Mouse (Mus musculus) midbrain, postnatal 0 days (tissue): ENCODE results near the gene Irgm1. TPM values are rescaled to one million over a fixed set of nuclear protein-coding genes. Genes with fewer than 3 reads are reported as not detected.
A peak's percentile ranks its signal among the peaks of the same experiment; 100 is the strongest.
"Not testable (repeated sequence)": the region's sequence is repeated elsewhere in the genome, so short reads cannot be mapped to it uniquely, and the experiment has no call there.

ENCODE experiments used
- ATAC-seq: fragments of 200-750 bp; cut with Nextera tagmentation; 2 replicates; pipeline ENCODE4 v1.8.0; 2017; ENCODE audit warnings: moderate number of reproducible peaks, mild to moderate bottlenecking, moderate TSS enrichment, moderate library complexity; ENCODE audit not compliant: low FRiP score
- DNase-seq: peaks from one replicate; pipeline ENCODE4 v3.0.0-alpha.2; 2015; ENCODE audit warnings: low spot score
- H3K27ac ChIP-seq: fragments of 300-500 bp; sonication (generic); 2 replicates; pipeline ENCODE4 v1.5.1; 2014; ENCODE audit warnings: low read depth, mild to moderate bottlenecking, low read length, mixed read lengths
- H3K27me3 ChIP-seq: fragments of 300-500 bp; sonication (generic); 2 replicates; pipeline ENCODE4 v1.6.1; 2014; ENCODE audit warnings: low read length, control low read depth, mixed read lengths; ENCODE audit not compliant: insufficient read depth
- H3K36me3 ChIP-seq: fragments of 300-500 bp; sonication (generic); 2 replicates; pipeline ENCODE4 v1.6.1; 2014; ENCODE audit warnings: low read length, control low read depth, mixed read lengths; ENCODE audit not compliant: insufficient read depth
- H3K4me1 ChIP-seq: fragments of 300-500 bp; sonication (generic); 2 replicates; pipeline ENCODE4 v1.6.1; 2014; ENCODE audit warnings: mild to moderate bottlenecking, control low read depth, antibody characterized with exemption, low read length, mixed read lengths; ENCODE audit not compliant: insufficient read depth
- H3K4me2 ChIP-seq: fragments of 300-500 bp; sonication (generic); 2 replicates; pipeline ENCODE4 v1.6.1; 2014; ENCODE audit warnings: low read depth, mild to moderate bottlenecking, low read length, mixed read lengths; ENCODE audit not compliant: poor library complexity, severe bottlenecking
- H3K4me3 ChIP-seq: fragments of 300-500 bp; sonication (generic); 2 replicates; pipeline ENCODE4 v1.5.1; 2014; ENCODE audit warnings: low read depth, mild to moderate bottlenecking, low read length, moderate library complexity
- H3K9ac ChIP-seq: fragments of 300-500 bp; sonication (generic); replicated peaks from 2 replicates; pipeline ENCODE4 v1.6.1; 2014; ENCODE audit warnings: mild to moderate bottlenecking, low read length, moderate library complexity, mixed read lengths; ENCODE audit not compliant: poor library complexity, severe bottlenecking
- H3K9me3 ChIP-seq: fragments of 300-500 bp; sonication (generic); 2 replicates; pipeline ENCODE4 v1.6.1; 2016; ENCODE audit warnings: low read length, control low read depth
- CTCF ChIP-seq: IDR thresholded peaks from 2 replicates; pipeline ENCODE4 v1.5.1; 2016; ENCODE audit warnings: antibody characterized with exemption, mild to moderate bottlenecking
- WGBS: fragments of 180-500 bp; shearing (Covaris S2); extraction: QIAGEN DNeasy Blood & Tissue Kit; methylation state at CpG from one replicate; pipeline ENCODE4 v1.1.7; 2014; 5-methylcytosine and 5-hydroxymethylcytosine counted together
- polyA plus RNA-seq: library from polyadenylated mRNA; unstranded; fragments of >200 nt; fragmentation: Nextera tagmentation; extraction: Ambion mirVana; gene quantifications from 2 replicates; pipeline ENCODE4 v1.2.1, GENCODE M21; 2015
- total RNA-seq: library from RNA; depleted of rRNA; stranded (reverse); fragments of >200 nt; gene quantifications from 2 replicates; pipeline ENCODE4 v1.2.3, GENCODE M21; 2014; rRNA removed

Irgm1 gene
- total RNA-seq (6.2 and 7.6 TPM in 2 replicates), polyA plus RNA-seq (4.9 and 5.8 TPM in 2 replicates)

DNA sequence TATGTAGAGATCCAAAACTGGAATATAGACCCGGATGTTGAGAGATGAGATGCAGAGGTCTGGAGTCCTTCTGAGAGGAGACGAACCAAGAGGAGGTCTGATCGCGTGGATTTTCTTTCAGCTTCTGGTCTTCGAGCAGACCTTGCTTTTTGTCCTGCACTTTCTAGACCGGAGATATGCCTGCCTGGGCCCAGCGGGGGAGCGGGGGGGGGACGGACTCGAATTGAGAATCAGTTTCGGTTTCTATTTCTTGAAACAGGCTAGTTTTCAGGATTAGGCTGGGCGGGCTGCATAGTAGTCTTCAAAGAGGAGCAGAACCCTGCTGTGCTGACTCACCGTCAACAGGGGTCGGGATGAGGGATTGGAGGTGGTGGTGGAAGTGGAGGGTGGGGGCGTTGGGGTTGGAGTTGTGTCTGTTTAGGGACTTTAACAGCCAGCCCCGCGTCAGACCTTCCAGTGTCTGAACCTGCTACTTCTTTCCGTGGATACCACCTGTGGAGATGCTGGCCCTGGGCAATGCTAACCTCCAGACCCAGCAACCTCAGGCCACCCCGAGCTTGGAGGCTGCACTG, at the start of gene Irgm1:
TSS of gene Irgm1 (minus strand) at position 483 of the 572 bp plus-strand sequence.
- peaks cover 6% of the 10 kb centered on the region; the same call in 1 of the 2 replicates for H3K27me3 ChIP-seq
- peak; percentile 35 for TF ChIP-seq CTCF

DNA sequence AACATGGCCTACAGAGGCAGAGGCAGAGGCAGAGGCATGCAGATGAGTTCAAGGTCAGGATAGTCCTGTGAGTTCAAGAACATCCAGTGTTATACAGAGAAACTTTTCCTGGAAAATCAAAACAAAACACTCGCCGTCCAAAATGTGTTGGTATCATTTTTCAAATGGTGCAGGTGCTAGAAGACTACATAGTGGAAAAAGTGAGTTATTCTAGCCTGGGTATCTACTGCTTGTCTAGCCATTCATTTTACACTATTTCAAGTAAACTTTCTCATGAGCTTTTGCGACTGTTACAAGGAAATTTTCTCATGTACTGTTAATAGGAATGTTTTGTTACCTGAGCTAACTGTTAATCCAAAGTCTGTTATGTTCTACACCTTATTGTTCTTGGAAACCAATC, 46.9 kb upstream of the Irgm1 start:
- no peaks in the 10 kb centered on the region for H3K4me1 ChIP-seq
- no peak overlapping the region for H3K9ac ChIP-seq
- no peak overlapping the region for H3K27ac ChIP-seq
- 88% methylated on average over 3 of the region's 3 CpGs for WGBS
- H3K27me3 ChIP-seq, result no peaks in the 10 kb centered on the region
- no peak overlapping the region for H3K4me3 ChIP-seq
- no peak for DNase-seq
- no peaks in the 10 kb centered on the region for H3K36me3 ChIP-seq
- H3K4me2 ChIP-seq, result no peak overlapping the region
- no peaks in the 10 kb centered on the region for H3K9me3 ChIP-seq
- ATAC-seq, result no peak
- TF ChIP-seq CTCF, result no peak

More for the DNA sequence above, at the start of gene Irgm1:
- ATAC-seq (peak; percentile 54), DNase-seq (peak; percentile 51)
- H3K27ac ChIP-seq, result no peak within 1 kb of the TSS; the same call in 1 of the 2 replicates
- no peaks in the 10 kb centered on the region for H3K36me3 ChIP-seq
- WGBS, result 2% methylated on average over 19 of the region's 19 CpGs
- H3K4me2 ChIP-seq, result peak within 1 kb of the TSS; percentile 71
- H3K4me1 ChIP-seq, result no peaks in the 10 kb centered on the region
- H3K9me3 ChIP-seq, result no peaks in the 10 kb centered on the region
- peak within 1 kb of the TSS; percentile 42 for H3K4me3 ChIP-seq
- peak within 1 kb of the TSS; percentile 39 for H3K9ac ChIP-seq

DNA sequence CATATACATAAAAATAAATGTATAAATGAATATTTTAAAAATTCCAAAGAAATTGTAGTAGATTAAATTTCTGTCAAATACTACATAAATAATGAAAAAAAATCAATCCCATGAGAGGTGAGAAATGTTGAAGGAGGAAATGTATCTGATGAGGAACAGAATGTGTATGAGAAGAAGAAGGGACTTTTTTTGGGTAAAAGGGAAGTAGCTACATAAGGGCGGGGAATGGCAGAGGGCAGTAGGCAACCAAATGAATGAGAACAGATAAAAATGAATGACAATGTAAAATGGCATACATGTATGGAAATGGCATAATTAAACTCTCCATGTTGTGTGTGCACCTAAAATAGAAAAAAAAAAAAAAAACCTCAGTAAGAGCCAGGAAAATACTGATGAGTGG, 42.1 kb upstream of the Irgm1 start:
- Histone ChIP-seq H3K4me1 (no peaks in the 10 kb centered on the region), H3K27ac (no peak overlapping the region), H3K9me3 (no peaks in the 10 kb centered on the region), H3K36me3 (no peaks in the 10 kb centered on the region), H3K4me2 (no peak overlapping the region), H3K4me3 (no peak overlapping the region), H3K9ac (no peak overlapping the region), H3K27me3 (no peaks in the 10 kb centered on the region)
- ATAC-seq (no peak), DNase-seq (no peak)
- WGBS, result 96% methylated on average over 1 of the region's 1 CpGs
- no peak for TF ChIP-seq CTCF

DNA sequence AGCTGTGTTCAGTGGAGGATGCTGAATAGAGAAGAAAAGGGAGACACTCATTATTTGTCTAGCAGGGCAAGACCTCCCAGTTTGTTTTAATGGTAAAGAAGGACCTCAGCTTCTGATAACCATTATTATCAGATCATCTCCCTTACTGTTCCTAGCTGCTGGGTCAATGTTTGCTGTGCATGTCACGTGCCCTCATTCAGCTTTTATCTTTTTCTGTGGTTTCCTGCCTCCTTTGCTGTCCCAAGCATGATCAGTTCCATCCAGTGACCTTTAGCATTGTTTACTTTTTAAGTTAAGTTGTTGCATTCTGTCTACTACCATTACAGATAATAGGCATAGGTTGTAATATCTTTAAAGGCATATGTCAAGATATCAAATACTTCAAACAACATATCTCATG, 37.0 kb upstream of the Irgm1 start:
- no peak for TF ChIP-seq CTCF
- Histone ChIP-seq H3K4me3 (no peak overlapping the region), H3K36me3 (no peaks in the 10 kb centered on the region), H3K27ac (no peak overlapping the region), H3K4me1 (no peaks in the 10 kb centered on the region), H3K9me3 (no peaks in the 10 kb centered on the region), H3K9ac (no peak overlapping the region), H3K4me2 (no peak overlapping the region), H3K27me3 (no peaks in the 10 kb centered on the region)
- ATAC-seq (no peak), DNase-seq (no peak)
- 48% methylated on average over 1 of the region's 1 CpGs for WGBS

DNA sequence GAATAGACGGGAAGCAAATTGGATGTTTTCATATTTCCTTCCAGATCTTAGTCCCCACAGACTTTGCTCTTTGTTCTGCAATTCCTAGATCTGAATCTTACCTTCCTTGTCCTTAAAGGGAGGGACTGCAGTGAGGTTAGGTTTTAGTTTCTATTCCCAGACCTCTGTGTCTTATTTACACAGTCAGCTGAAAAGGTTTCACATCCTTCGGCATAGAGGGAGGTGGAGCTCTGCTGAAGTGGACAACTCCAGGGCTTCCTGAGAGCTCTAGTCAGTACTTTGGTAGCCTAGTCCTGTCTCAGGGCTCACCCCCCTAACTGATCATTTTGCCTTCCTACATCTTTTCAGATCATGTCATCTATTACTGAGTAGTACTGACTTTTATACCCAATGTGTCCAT, 30.5 kb upstream of the Irgm1 start, which contains the start of gene Gm5431:
TSS of gene Gm5431 (minus strand) at position 194 of the 400 bp plus-strand sequence.
- no peak for TF ChIP-seq CTCF
- Histone ChIP-seq H3K27me3 (no peaks in the 10 kb centered on the region), H3K9ac (no peak within 1 kb of the TSS), H3K4me1 (no peaks in the 10 kb centered on the region), H3K4me2 (no peak within 1 kb of the TSS), H3K4me3 (no peak within 1 kb of the TSS), H3K9me3 (no peaks in the 10 kb centered on the region), H3K36me3 (no peaks in the 10 kb centered on the region), H3K27ac (no peak within 1 kb of the TSS)
- ATAC-seq (no peak), DNase-seq (no peak)
- WGBS, result 71% methylated on average over 2 of the region's 2 CpGs

DNA sequence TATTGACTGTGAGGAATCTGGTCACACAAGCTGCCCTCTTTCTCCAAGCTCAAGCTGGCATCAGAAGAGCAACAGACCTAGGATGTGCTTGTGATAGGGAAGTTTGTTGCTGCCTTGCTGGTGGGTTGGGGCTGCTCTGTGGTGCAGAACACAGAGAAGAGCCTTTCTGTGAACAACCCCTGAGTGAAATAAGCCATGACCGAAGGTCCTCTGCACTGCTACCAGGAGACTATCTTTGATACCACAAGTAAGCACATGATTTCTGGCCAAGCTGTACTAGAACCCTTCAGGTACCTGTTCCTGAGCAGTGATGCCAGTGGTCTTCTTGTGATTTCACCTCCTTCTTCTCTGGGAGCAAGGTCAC, 30.1 kb upstream of the Irgm1 start:
- not testable (repeated sequence) for H3K4me3 ChIP-seq, H3K9ac ChIP-seq, H3K9me3 ChIP-seq, ATAC-seq, DNase-seq, H3K36me3 ChIP-seq, H3K27me3 ChIP-seq, H3K4me2 ChIP-seq, H3K4me1 ChIP-seq, H3K27ac ChIP-seq
- 96% methylated on average over 1 of the region's 1 CpGs for WGBS

DNA sequence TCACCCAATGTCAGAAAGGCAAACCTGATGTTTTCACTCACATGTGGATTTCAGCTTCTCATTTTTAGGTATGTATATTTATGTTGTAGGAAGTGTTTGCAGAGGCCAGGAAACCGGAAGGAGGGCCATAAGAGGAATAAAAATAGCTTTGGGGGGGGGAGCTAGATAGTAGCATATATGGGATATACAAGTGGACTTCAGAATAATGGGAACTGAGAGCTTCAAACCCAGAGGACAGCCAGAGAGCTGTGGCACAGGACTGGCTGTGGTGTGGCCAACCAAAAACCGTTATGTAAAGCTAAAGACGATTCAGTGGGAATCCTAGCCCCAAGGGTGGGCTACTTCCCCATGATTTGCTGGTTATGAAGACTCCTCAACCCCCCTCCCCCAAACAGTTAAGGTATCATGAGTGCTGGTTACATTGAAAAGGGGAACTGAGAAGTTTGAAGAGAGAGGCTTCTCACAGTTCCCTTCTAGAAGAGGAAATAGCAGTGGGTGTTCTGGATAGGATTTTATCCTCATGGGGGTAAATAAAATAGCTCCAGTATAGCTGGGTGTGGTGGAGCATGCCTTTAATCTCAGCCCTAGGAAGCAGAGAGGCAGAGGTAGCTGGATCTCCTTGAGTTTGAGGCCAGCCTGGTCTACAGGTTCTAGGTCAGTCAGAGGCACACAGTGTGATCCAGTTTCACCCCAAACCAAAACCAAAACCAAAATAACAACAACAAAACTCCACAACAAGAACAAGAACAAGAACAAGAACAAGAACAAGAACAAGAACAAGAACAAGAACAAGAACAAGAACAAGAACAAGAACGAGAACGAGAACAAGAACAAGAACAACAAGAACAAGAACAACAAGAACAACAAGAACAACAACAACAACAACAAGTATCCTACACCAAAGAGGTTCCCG, 29.4 kb upstream of the Irgm1 start:
- not testable (repeated sequence) for H3K36me3 ChIP-seq, DNase-seq, H3K4me3 ChIP-seq, H3K4me1 ChIP-seq, H3K9ac ChIP-seq, H3K27ac ChIP-seq, H3K4me2 ChIP-seq, H3K27me3 ChIP-seq, ATAC-seq, H3K9me3 ChIP-seq
- 87% methylated on average over 6 of the region's 6 CpGs for WGBS
